Mouse (Mus musculus): Measurements from ENCODE around the gene Slc25a16. TPM values are rescaled to one million over a fixed set of nuclear protein-coding genes. Genes with fewer than 3 reads are reported as not detected.

The Slc25a16 gene
- 11.1 TPM for polyA plus RNA-seq (2014; fragmentation: Illumina TruSeq; extraction: RNeasy Lipid Tissue Mini Kit (QIAGEN cat#74804); ENCODE audit: insufficient read depth, low read depth, low replicate concordance)

DNA sequence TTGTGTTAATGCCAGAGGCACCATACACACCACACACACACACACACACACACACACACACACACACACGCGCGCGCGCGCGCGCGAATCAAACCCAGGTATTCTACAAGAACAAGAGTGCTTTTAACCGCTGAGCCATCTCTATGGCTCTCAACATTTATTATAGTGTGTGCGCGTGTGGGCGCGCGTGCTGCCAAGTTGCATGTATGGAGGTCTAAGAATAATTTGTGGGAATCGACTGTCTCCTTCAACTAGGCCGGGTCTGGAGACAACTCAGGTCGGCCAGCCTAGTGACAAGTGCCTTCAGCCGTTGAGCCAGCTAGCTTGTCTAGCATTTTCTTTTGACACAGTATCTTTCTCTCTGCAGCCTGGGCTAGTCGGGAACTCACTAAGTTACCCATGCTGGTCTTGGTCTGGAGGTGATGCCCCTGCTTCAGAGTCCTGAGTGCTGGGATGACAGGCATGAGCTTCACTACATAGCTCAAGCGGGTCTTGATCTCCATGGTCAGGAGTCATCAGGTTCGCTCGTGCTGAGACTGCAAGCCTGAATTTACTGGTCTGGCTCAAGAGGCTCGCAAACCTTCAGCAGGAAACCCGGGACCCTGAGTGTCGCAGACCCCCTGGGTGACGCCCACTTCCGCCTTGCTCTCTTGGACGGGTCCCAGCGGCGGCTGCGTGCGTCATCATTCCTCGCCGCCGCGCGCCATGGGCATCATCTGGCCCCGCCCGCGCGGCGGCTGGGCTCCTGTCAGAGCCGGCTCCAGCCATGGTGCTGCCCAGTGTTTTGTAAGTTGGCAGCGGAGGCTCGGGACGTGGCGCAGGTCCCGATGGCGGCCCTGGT, at the start of gene Slc25a16:
TSS of gene Slc25a16 (plus strand) at position 709 of the 841 bp plus-strand sequence.

DNA sequence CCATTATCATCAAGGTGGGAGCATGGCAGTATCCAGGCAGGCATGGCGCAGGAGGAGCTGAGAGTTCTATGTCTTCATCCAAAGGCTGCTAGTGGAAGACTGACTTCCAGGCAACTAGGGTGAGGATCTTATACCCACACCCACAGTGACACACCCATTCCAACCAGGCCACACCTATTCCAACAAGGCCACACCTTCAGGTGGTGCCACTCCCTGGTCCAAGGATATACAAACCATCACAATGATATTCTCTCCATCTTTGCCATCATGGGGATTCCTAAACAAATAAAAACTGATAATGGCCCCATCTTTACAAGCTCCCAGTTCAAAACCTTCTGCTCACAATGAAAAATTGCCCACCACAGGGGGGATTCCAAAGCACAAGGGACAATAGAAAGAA, 11.5 kb upstream of the Slc25a16 start, which contains the start of gene Tet1:
TSS of gene Tet1 (minus strand) at position 101 of the 400 bp plus-strand sequence.

DNA sequence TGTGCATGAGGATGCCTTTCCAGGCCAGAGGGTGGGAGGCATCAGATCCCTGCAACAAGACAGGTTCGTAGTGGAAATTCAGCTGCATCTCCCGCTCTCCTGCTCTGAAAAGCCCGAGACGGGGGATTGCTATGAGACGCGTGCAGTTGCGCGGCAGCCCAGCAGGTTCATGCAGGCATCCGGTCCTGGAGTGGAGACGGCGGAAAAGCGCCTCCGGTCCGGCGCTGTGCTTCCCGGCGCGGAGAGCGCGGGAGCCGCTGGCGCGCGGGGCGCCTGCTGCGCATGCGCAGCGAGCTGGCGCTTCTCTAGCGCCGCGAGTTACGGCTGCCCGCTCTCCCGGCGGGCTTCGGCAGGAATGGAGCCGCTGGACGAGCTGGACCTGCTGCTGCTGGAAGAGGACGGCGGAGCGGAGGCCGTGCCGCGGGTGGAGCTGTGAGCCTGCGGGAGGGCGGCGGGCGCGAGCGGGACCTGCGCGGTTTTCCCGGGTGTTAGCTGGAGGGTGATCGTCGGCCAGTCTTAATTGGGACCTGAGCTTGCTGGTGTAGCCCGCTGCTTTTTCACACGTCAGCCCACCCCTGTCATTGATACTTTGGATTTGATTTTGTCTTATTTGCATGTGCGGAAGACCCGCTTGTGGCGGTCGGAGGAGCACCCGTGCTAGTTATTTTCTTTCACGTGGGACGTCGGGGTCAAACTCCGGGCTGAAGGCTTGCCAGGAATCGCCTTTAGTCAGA, 26.5 kb downstream of the Slc25a16 start, which contains the start of gene Dna2:
TSS of gene Dna2 (plus strand) at position 289 of the 734 bp plus-strand sequence.

DNA sequence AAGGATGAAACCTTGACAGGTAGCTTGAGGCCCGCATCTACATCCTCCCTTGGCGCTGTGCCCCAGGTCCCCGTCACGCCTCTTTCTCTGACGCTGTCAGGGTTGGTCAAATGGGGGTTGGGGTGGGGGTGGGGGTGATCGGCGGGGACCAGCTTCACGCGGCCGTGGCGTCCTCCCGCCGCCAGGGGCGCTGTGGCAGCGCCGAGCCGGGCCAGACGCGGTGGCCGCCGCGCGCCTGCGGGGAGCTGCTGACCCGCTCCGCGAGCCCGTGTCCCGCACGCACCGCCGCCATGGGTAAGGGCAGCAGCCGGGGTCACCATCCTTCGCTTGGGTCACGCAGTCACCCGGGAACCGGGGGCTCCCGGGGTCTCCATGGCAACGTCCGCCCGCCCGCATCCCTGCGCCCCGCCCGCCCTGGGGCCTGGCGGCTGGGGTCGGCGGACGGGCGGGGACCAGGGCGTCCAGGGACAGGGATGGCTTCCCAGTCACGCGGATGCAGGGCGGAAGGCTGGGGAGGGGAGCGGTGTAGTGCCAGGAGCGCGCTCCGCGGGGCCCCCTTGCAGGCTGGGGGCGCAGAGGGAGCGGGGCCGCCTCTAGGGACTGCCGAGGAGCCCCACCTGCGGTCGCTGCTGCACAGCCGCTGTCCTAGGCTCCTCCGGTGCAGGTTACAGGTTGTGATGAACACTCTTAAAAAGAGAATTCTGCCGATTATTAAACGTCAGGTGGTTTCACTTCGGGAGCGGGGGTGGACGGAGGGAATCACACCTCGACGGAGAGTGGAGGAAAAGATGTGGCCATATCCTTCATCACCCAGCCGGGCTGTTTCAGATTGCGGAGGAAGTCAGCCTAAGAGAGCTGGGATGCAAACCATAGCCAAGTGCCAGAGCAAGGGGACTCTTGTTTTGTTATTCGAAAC, 59.9 kb downstream of the Slc25a16 start, which contains the start of gene Rufy2:
TSS of gene Rufy2 (plus strand) at position 185 of the 916 bp plus-strand sequence.

Other genes starting within 250 kb of the Slc25a16 start
- 3.1 TPM for gene Stox1, start 194.5 kb upstream of the Slc25a16 start, polyA plus RNA-seq (2014; fragmentation: Illumina TruSeq; extraction: RNeasy Lipid Tissue Mini Kit (QIAGEN cat#74804); ENCODE audit: insufficient read depth, low read depth, low replicate concordance)
- 14.0 TPM for gene Ccar1, start 128.3 kb upstream of the Slc25a16 start, polyA plus RNA-seq (2014; fragmentation: Illumina TruSeq; extraction: RNeasy Lipid Tissue Mini Kit (QIAGEN cat#74804); ENCODE audit: insufficient read depth, low read depth, low replicate concordance)
- 0.30 TPM for gene Tet1, start 11.6 kb upstream of the Slc25a16 start, polyA plus RNA-seq (2014; fragmentation: Illumina TruSeq; extraction: RNeasy Lipid Tissue Mini Kit (QIAGEN cat#74804); ENCODE audit: insufficient read depth, low read depth, low replicate concordance)
- gene Dna2, start 26.4 kb downstream of the Slc25a16 start, polyA plus RNA-seq (2014; fragmentation: Illumina TruSeq; extraction: RNeasy Lipid Tissue Mini Kit (QIAGEN cat#74804); ENCODE audit: insufficient read depth, low read depth, low replicate concordance), result 1.9 TPM
- 3.8 TPM for gene Rufy2, start 59.6 kb downstream of the Slc25a16 start, polyA plus RNA-seq (2014; fragmentation: Illumina TruSeq; extraction: RNeasy Lipid Tissue Mini Kit (QIAGEN cat#74804); ENCODE audit: insufficient read depth, low read depth, low replicate concordance)
- gene Hnrnph3, start 103.6 kb downstream of the Slc25a16 start, polyA plus RNA-seq (2014; fragmentation: Illumina TruSeq; extraction: RNeasy Lipid Tissue Mini Kit (QIAGEN cat#74804); ENCODE audit: insufficient read depth, low read depth, low replicate concordance), result 41.0 TPM
- 1.7 TPM for gene Pbld2, start 103.7 kb downstream of the Slc25a16 start, polyA plus RNA-seq (2014; fragmentation: Illumina TruSeq; extraction: RNeasy Lipid Tissue Mini Kit (QIAGEN cat#74804); ENCODE audit: insufficient read depth, low read depth, low replicate concordance)
- gene Pbld1, start 139.5 kb downstream of the Slc25a16 start, polyA plus RNA-seq (2014; fragmentation: Illumina TruSeq; extraction: RNeasy Lipid Tissue Mini Kit (QIAGEN cat#74804); ENCODE audit: insufficient read depth, low read depth, low replicate concordance), result 3.7 TPM
- not detected for gene Atoh7, start 179.0 kb downstream of the Slc25a16 start, polyA plus RNA-seq (2014; fragmentation: Illumina TruSeq; extraction: RNeasy Lipid Tissue Mini Kit (QIAGEN cat#74804); ENCODE audit: insufficient read depth, low read depth, low replicate concordance)

All from lung, adult 10 weeks (tissue).